Mouse (Mus musculus) lung, adult 2 months (tissue): Measurements from ENCODE around the gene Adgrl4. TPM values are rescaled to one million over a fixed set of nuclear protein-coding genes. Genes with fewer than 3 reads are reported as not detected.

Source experiments
- DNase-seq: peaks from one replicate; pipeline ENCODE4 v3.0.0; 2022
- H3K4me1 ChIP-seq: fragments of 200-500 bp; 2 replicates; pipeline ENCODE4 v1.6.1; 2011; ENCODE audit warnings: low read length; ENCODE audit not compliant: control insufficient read depth, insufficient read depth
- H3K4me3 ChIP-seq: fragments of 200-500 bp; replicated peaks from 2 replicates; pipeline ENCODE3; 2011; ENCODE audit warnings: low read depth, mild to moderate bottlenecking, control low read depth, low read length; ENCODE audit errors: extremely low read depth
- CTCF ChIP-seq: fragments of 200-500 bp; IDR thresholded peaks from 2 replicates; pipeline ENCODE4 v1.5.1; 2011; ENCODE audit warnings: mild to moderate bottlenecking, low read length, control low read depth; ENCODE audit not compliant: insufficient read depth
- POLR2A ChIP-seq: fragments of 200-500 bp; IDR thresholded peaks from 2 replicates; pipeline ENCODE4 v1.6.1; 2011; ENCODE audit warnings: low read depth, mild to moderate bottlenecking, control low read depth, low read length, borderline replicate concordance; ENCODE audit errors: extremely low read depth
- WGBS: fragments of 180-500 bp; shearing (Covaris S2); methylation state at CpG from one replicate; pipeline ENCODE4 v1.1.7; 2018; 5-methylcytosine and 5-hydroxymethylcytosine counted together
- polyA plus RNA-seq: library from polyadenylated mRNA; depleted of rRNA; stranded (reverse); fragments of >200 nt; gene quantifications from 2 replicates; pipeline ENCODE4 v1.2.3, GENCODE M21; 2012

Adgrl4 gene
- polyA plus RNA-seq, 1 experiment = 76.9 TPM

- H3K4me3 ChIP-seq = no peak overlapping the region
- no peak for DNase-seq
- 43% methylated on average over 9 of the region's 9 CpGs for WGBS
- TF ChIP-seq CTCF (no peak), POLR2A (no peak)
- H3K4me1 ChIP-seq = peaks cover 4% of the 10 kb centered on the region
These were observed 13.1 kb upstream of the Adgrl4 start for GRCm38 (mm10) chr3:151424326-151425207.

- no peak for TF ChIP-seq CTCF
- no peak for TF ChIP-seq POLR2A
- Histone ChIP-seq H3K4me3 (no peak overlapping the region), H3K4me1 (no peaks in the 10 kb centered on the region)
- DNase-seq = no peak
- 91% methylated on average over 3 of the region's 3 CpGs for WGBS
These were observed 7.6 kb upstream of the Adgrl4 start for GRCm38 (mm10) chr3:151430106-151430505.

- TF ChIP-seq POLR2A = no peak
- no peak for TF ChIP-seq CTCF
- 61% methylated on average over 2 of the region's 2 CpGs for WGBS
- DNase-seq = no peak
- no peak overlapping the region for H3K4me3 ChIP-seq
- H3K4me1 ChIP-seq = no peaks in the 10 kb centered on the region
These were observed 6.2 kb upstream of the Adgrl4 start for GRCm38 (mm10) chr3:151431507-151431906.

- DNase-seq = no peak
- TF ChIP-seq POLR2A = no peak
- no peak for TF ChIP-seq CTCF
- peak overlapping the region; percentile 91 for H3K4me3 ChIP-seq
- 32% methylated on average over 5 of the region's 5 CpGs for WGBS
- H3K4me1 ChIP-seq = peaks cover 2% of the 10 kb centered on the region; the same call in 1 of the 2 replicates
These were observed 677 bp downstream of the Adgrl4 start for GRCm38 (mm10) chr3:151438364-151438763.

GRCm38 (mm10) chr3:151439976-151440375, 2.3 kb downstream of the Adgrl4 start:
- DNase-seq = no peak
- Histone ChIP-seq H3K4me1 (peaks cover 9% of the 10 kb centered on the region), H3K4me3 (peak overlapping the region; percentile 58)
- 38% methylated on average over 2 of the region's 2 CpGs for WGBS
- TF ChIP-seq POLR2A (no peak), CTCF (no peak)

- 50% methylated on average over 2 of the region's 2 CpGs for WGBS
- TF ChIP-seq CTCF = no peak
- no peak for TF ChIP-seq POLR2A
- Histone ChIP-seq H3K4me1 (peaks cover 9% of the 10 kb centered on the region), H3K4me3 (no peak overlapping the region)
- no peak for DNase-seq
These were observed 4.3 kb downstream of the Adgrl4 start for GRCm38 (mm10) chr3:151442026-151442425.

- TF ChIP-seq POLR2A = no peak
- no peak for TF ChIP-seq CTCF
- DNase-seq = no peak
- WGBS = 43% methylated on average over 5 of the region's 5 CpGs
These were observed 5.8 kb downstream of the Adgrl4 start for GRCm38 (mm10) chr3:151443486-151443885.

GRCm38 (mm10) chr3:151444284-151444683, 6.6 kb downstream of the Adgrl4 start:
- TF ChIP-seq CTCF (no peak), POLR2A (no peak)
- DNase-seq = no peak
- WGBS = 55% methylated on average over 4 of the region's 4 CpGs
- no peak overlapping the region for H3K4me3 ChIP-seq
- peaks cover 11% of the 10 kb centered on the region for H3K4me1 ChIP-seq

More at GRCm38 (mm10) chr3:151443486-151443885, 5.8 kb downstream of the Adgrl4 start:
- peaks cover 11% of the 10 kb centered on the region for H3K4me1 ChIP-seq
- no peak overlapping the region for H3K4me3 ChIP-seq

- DNase-seq = no peak
- Histone ChIP-seq H3K4me3 (no peak overlapping the region), H3K4me1 (peaks cover 11% of the 10 kb centered on the region)
- 33% methylated on average over 2 of the region's 2 CpGs for WGBS
- TF ChIP-seq POLR2A (no peak), CTCF (no peak)
These were observed 8.2 kb downstream of the Adgrl4 start for GRCm38 (mm10) chr3:151445936-151446335.
